Mouse (Mus musculus): ENCODE measurements around the gene Itga9. TPM values are rescaled to one million over a fixed set of nuclear protein-coding genes. Genes with fewer than 3 reads are reported as not detected.

The Itga9 gene
- polyA plus RNA-seq, 1 experiment, result 15.0 TPM

DNA sequence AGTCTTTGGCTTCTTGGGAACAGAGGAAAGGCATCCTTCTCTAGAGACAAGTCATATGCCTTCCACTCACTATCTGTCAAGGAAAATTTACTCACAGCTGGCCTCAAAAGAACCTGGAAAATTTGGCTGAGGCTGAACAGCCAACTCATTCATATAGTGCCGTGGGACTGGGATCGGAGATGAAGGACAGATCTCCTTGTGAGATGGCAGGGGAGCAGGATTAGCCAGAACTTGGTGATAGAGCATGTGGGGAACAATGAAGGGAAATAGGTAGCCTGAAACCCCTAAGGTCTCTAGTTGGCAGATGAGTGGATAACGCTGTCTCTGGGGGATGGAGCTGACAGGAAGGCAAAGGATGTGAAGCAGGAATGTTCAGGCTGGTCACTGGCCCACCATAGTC is 132.6 kb downstream of the Itga9 start:
- no peak for DNase-seq
- H3K4me1 ChIP-seq (ENCODE audit: control insufficient read depth, insufficient read depth, low read length), result 0 out of 2 replicates have a peak, but pooled peaks cover 2% of the 10 kb centered on the region

DNA sequence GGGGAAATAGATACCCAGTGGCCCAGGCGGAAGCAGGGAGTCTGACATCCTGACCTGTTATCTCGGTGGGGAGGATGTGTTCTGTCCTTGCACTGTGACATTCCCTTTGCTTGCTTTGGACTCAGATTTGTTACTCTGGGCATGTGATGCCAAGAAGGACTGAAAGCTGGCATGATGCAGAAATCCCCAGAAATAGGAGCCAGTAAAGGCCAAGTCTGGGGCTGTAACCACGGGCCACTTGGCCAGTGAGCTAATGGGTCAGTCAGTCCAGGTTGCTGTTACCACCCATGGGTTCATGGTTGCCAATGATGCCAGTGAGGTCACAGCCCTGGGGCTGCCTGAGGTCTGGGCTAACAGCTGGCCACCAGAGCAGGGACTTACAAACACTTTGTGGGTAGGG is 133.2 kb downstream of the Itga9 start:
- Histone ChIP-seq H3K4me3 (ENCODE audit: insufficient read depth, low read depth, low read length) (no peak overlapping the region), H3K27ac (ENCODE audit: insufficient read depth, low read depth, low read length) (no peak overlapping the region), H3K36me3 (ENCODE audit: control insufficient read depth, insufficient read depth, low read length) (no peaks in the 10 kb centered on the region), H3K4me1 (ENCODE audit: control insufficient read depth, insufficient read depth, low read length) (0 out of 2 replicates have a peak, but pooled peaks cover 2% of the 10 kb centered on the region), H3K27me3 (replicated peaks; ENCODE audit: control insufficient read depth, insufficient read depth, low read length) (no peaks in the 10 kb centered on the region)
- TF ChIP-seq CTCF (conservative IDR thresholded peaks at IDR 0.05; ENCODE audit: insufficient read depth, insufficient read length, low read depth, low read length), result no peak
- TF ChIP-seq POLR2A (IDR thresholded peaks at IDR 0.05; ENCODE audit: low read depth, low read length), result no peak
- DNase-seq, result no peak
- WGBS, result 70% methylated on average over 3 of the region's 3 CpGs

More for the DNA sequence above, 132.6 kb downstream of the Itga9 start:
- Histone ChIP-seq H3K4me3 (ENCODE audit: insufficient read depth, low read depth, low read length) (no peak overlapping the region), H3K36me3 (ENCODE audit: control insufficient read depth, insufficient read depth, low read length) (no peaks in the 10 kb centered on the region), H3K27me3 (replicated peaks; ENCODE audit: control insufficient read depth, insufficient read depth, low read length) (no peaks in the 10 kb centered on the region), H3K27ac (ENCODE audit: insufficient read depth, low read depth, low read length) (no peak overlapping the region)
- no peak for TF ChIP-seq CTCF (conservative IDR thresholded peaks at IDR 0.05; ENCODE audit: insufficient read depth, insufficient read length, low read depth, low read length)
- no peak for TF ChIP-seq POLR2A (IDR thresholded peaks at IDR 0.05; ENCODE audit: low read depth, low read length)
- WGBS, result 77% methylated on average over 3 of the region's 3 CpGs

DNA sequence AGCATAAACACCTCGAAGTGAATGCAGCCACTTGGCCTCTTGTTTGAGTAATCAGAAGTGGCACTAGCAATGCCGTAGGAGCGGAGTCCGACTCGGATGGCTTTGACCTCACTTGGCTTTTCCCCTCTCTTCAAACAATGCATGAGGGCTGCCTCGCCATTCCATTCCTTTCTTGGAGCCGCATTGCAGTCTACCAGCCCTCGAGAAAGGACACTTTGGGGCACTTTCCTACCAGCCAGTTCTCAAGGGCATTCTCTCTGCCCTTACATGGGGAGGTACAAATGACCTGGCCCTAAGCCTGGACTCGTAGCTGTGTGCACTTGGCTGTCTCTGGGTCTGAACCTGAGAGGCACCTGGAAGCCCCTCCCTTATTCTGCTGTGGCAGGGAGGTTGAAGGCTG is 134.8 kb downstream of the Itga9 start:
- WGBS, result 76% methylated on average over 9 of the region's 9 CpGs
- DNase-seq, result peak; percentile 32
- TF ChIP-seq CTCF (conservative IDR thresholded peaks at IDR 0.05; ENCODE audit: insufficient read depth, insufficient read length, low read depth, low read length), result no peak
- no peak for TF ChIP-seq POLR2A (IDR thresholded peaks at IDR 0.05; ENCODE audit: low read depth, low read length)
- H3K36me3 ChIP-seq (ENCODE audit: control insufficient read depth, insufficient read depth, low read length), result no peaks in the 10 kb centered on the region
- no peaks in the 10 kb centered on the region for H3K27me3 ChIP-seq (replicated peaks; ENCODE audit: control insufficient read depth, insufficient read depth, low read length)
- 0 out of 2 replicates have a peak, but pooled peaks cover 2% of the 10 kb centered on the region for H3K4me1 ChIP-seq (ENCODE audit: control insufficient read depth, insufficient read depth, low read length)
- no peak overlapping the region for H3K4me3 ChIP-seq (ENCODE audit: insufficient read depth, low read depth, low read length)
- peak overlapping the region; percentile 7; the same call in 1 of the 2 replicates for H3K27ac ChIP-seq (ENCODE audit: insufficient read depth, low read depth, low read length)

DNA sequence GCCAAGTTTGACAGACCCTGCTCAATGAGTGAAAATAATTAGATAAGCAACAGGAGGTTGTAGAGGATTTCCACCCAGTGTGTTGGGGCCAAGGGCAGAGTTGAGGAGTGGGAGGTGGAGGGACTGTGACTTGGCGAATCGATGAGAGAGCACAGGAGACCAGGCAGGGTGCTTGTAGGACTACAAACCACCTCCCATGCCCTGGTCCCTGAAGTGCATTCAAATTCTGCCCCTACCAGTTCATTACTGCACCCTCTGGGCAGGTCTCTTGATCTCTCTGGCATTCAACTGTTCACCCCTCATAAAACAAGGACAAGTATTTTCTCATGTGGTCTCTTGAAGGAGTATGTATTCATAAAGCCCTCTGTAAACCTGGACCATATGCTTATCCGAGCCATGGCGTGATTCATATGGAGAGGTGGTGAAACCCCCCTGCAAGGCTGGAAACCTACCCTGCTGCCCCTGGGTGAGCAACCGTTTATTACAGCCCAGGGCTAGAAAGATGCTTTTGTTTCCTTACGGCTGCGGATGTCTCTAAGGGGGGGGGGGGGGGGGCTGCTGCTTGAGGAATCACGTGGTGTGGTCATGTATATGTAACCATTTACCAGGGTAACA is 143.0 kb downstream of the Itga9 start:
- DNase-seq, result no peak
- Histone ChIP-seq H3K27me3 (replicated peaks; ENCODE audit: control insufficient read depth, insufficient read depth, low read length) (no peaks in the 10 kb centered on the region), H3K4me3 (ENCODE audit: insufficient read depth, low read depth, low read length) (no peak overlapping the region), H3K36me3 (ENCODE audit: control insufficient read depth, insufficient read depth, low read length) (no peaks in the 10 kb centered on the region), H3K27ac (ENCODE audit: insufficient read depth, low read depth, low read length) (no peak overlapping the region), H3K4me1 (ENCODE audit: control insufficient read depth, insufficient read depth, low read length) (no peaks in the 10 kb centered on the region)
- TF ChIP-seq CTCF (conservative IDR thresholded peaks at IDR 0.05; ENCODE audit: insufficient read depth, insufficient read length, low read depth, low read length) (no peak), POLR2A (IDR thresholded peaks at IDR 0.05; ENCODE audit: low read depth, low read length) (no peak)
- 60% methylated on average over 8 of the region's 8 CpGs for WGBS

DNA sequence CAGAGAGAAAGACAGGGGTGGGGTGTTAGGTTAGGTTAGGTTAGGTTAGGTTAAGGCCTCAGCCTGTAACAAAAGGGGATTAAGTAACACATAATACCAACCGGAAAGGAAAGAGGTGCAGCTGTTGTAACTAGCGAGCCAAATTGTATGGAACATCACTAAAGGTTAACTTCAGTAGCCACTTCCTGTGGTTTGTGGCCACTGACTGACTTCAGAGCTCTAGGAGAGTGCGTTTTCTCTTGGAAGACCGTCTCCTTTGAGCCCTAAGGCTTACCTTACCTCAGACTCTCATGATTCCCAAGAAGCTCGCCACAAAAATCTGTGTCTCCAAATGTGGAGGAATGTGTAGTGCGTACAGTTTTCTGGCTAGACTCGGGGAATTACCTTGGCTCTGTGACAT is 144.3 kb downstream of the Itga9 start:
- DNase-seq, result no peak
- 85% methylated on average over 7 of the region's 7 CpGs for WGBS
- no peak overlapping the region for H3K27ac ChIP-seq (ENCODE audit: insufficient read depth, low read depth, low read length)

DNA sequence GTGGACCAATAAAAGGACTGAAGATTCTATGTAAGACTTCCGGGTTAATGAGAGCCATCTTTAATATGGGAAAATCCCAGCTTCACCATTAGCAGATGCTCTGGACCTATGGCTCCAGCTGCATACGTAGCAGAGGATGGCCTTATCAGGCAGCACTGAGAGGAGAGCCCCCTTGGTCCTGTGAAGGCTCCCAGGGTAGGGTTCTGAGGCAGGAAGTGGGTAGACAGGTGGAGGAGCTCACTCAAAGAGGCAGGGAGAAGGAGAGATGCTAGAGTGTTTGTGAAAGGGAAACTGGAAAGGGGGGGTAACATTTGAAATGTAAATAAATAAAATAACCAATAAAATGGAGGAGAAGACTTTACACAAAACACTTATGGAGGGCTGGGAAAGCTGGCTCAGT is 145.9 kb downstream of the Itga9 start:
- Histone ChIP-seq H3K36me3 (ENCODE audit: control insufficient read depth, insufficient read depth, low read length) (no peaks in the 10 kb centered on the region), H3K27ac (ENCODE audit: insufficient read depth, low read depth, low read length) (no peak overlapping the region), H3K4me1 (ENCODE audit: control insufficient read depth, insufficient read depth, low read length) (no peaks in the 10 kb centered on the region), H3K4me3 (ENCODE audit: insufficient read depth, low read depth, low read length) (no peak overlapping the region), H3K27me3 (replicated peaks; ENCODE audit: control insufficient read depth, insufficient read depth, low read length) (no peaks in the 10 kb centered on the region)
- TF ChIP-seq CTCF (conservative IDR thresholded peaks at IDR 0.05; ENCODE audit: insufficient read depth, insufficient read length, low read depth, low read length), result no peak
- no peak for TF ChIP-seq POLR2A (IDR thresholded peaks at IDR 0.05; ENCODE audit: low read depth, low read length)
- 100% methylated on average over 2 of the region's 2 CpGs for WGBS
- DNase-seq, result no peak

More for the DNA sequence above, 144.3 kb downstream of the Itga9 start:
- TF ChIP-seq CTCF (conservative IDR thresholded peaks at IDR 0.05; ENCODE audit: insufficient read depth, insufficient read length, low read depth, low read length), result no peak
- Histone ChIP-seq H3K4me1 (ENCODE audit: control insufficient read depth, insufficient read depth, low read length) (no peaks in the 10 kb centered on the region), H3K36me3 (ENCODE audit: control insufficient read depth, insufficient read depth, low read length) (no peaks in the 10 kb centered on the region), H3K4me3 (ENCODE audit: insufficient read depth, low read depth, low read length) (no peak overlapping the region), H3K27me3 (replicated peaks; ENCODE audit: control insufficient read depth, insufficient read depth, low read length) (no peaks in the 10 kb centered on the region)

DNA sequence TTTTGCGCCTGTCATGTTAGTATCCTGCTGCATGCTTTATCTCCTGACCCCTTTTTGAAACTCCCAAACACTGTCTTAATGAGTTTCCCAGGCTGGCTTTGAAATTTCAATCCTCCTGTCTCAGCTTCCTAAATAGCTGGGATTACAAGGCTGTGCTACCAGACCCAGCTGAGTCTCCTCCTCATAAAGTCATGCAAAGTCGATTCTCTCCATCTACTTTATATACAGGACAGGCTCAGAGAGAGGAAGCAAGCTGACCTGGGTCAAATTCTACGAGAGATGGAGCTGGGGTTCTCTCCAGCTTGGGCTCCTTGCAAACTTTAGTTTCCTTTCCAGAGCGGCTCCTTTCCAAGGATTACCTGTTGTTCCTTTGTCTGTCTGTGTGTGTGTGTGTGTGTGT is 153.0 kb downstream of the Itga9 start:
- H3K27ac ChIP-seq (ENCODE audit: insufficient read depth, low read depth, low read length), result no peak overlapping the region
- no peak overlapping the region for H3K4me3 ChIP-seq (ENCODE audit: insufficient read depth, low read depth, low read length)
- no peaks in the 10 kb centered on the region for H3K27me3 ChIP-seq (replicated peaks; ENCODE audit: control insufficient read depth, insufficient read depth, low read length)
- H3K4me1 ChIP-seq (ENCODE audit: control insufficient read depth, insufficient read depth, low read length), result 0 out of 2 replicates have a peak, but pooled peaks cover 4% of the 10 kb centered on the region
- TF ChIP-seq POLR2A (IDR thresholded peaks at IDR 0.05; ENCODE audit: low read depth, low read length), result no peak
- TF ChIP-seq CTCF (conservative IDR thresholded peaks at IDR 0.05; ENCODE audit: insufficient read depth, insufficient read length, low read depth, low read length), result no peak
- H3K36me3 ChIP-seq (ENCODE audit: control insufficient read depth, insufficient read depth, low read length), result no peaks in the 10 kb centered on the region
- 64% methylated on average over 4 of the region's 4 CpGs for WGBS
- DNase-seq, result no peak
